Mouse (Mus musculus) lung, embryonic 16.5 days (tissue): ENCODE measurements around the gene Wwp2. TPM values are rescaled to one million over a fixed set of nuclear protein-coding genes. Genes with fewer than 3 reads are reported as not detected.

ENCODE experiments used
- ATAC-seq: fragments of 200-750 bp; cut with Nextera tagmentation; 2 replicates; pipeline ENCODE4 v1.8.0; 2017; ENCODE audit warnings: low read depth, mild to moderate bottlenecking, moderate library complexity
- H3K27ac ChIP-seq: fragments of 300-500 bp; sonication (generic); 2 replicates; pipeline ENCODE4 v1.5.1; 2014; ENCODE audit warnings: mild to moderate bottlenecking, control low read depth, low read length
- H3K27me3 ChIP-seq: fragments of 300-500 bp; sonication (generic); 2 replicates; pipeline ENCODE4 v1.6.1; 2014; ENCODE audit warnings: low read depth, low read length, mixed read lengths; ENCODE audit not compliant: control insufficient read depth, insufficient read depth
- H3K36me3 ChIP-seq: fragments of 300-500 bp; sonication (generic); 2 replicates; pipeline ENCODE4 v1.6.1; 2014; ENCODE audit warnings: low read length; ENCODE audit not compliant: control insufficient read depth, insufficient read depth
- H3K4me1 ChIP-seq: fragments of 300-500 bp; sonication (generic); replicated peaks from 2 replicates; pipeline ENCODE4 v1.6.1; 2014; ENCODE audit warnings: low read length, mixed read lengths; ENCODE audit not compliant: control insufficient read depth, insufficient read depth
- H3K4me2 ChIP-seq: fragments of 300-500 bp; sonication (generic); 2 replicates; pipeline ENCODE4 v1.6.1; 2014; ENCODE audit warnings: low read depth, low read length, control low read depth
- H3K4me3 ChIP-seq: fragments of 300-500 bp; sonication (generic); 2 replicates; pipeline ENCODE4 v1.5.1; 2014; ENCODE audit warnings: mild to moderate bottlenecking, low read length, control low read depth
- H3K9ac ChIP-seq: fragments of 300-500 bp; sonication (generic); 2 replicates; pipeline ENCODE4 v1.6.1; 2014; ENCODE audit warnings: low read length, control low read depth
- H3K9me3 ChIP-seq: fragments of 300-500 bp; sonication (generic); 2 replicates; pipeline ENCODE4 v1.6.1; 2016; ENCODE audit warnings: low read length; ENCODE audit not compliant: control insufficient read depth
- WGBS: fragments of 180-500 bp; shearing (Covaris S2); extraction: QIAGEN DNeasy Blood & Tissue Kit; methylation state at CpG from one replicate; pipeline ENCODE4 v1.1.7; 2014; 5-methylcytosine and 5-hydroxymethylcytosine counted together
- polyA plus RNA-seq: library from polyadenylated mRNA; unstranded; fragments of >200 nt; fragmentation: Nextera tagmentation; extraction: Ambion mirVana; gene quantifications from 2 replicates; pipeline ENCODE4 v1.2.1, GENCODE M21; 2015

The Wwp2 gene
- 60.5 and 64.6 TPM in 2 replicates for polyA plus RNA-seq

DNA sequence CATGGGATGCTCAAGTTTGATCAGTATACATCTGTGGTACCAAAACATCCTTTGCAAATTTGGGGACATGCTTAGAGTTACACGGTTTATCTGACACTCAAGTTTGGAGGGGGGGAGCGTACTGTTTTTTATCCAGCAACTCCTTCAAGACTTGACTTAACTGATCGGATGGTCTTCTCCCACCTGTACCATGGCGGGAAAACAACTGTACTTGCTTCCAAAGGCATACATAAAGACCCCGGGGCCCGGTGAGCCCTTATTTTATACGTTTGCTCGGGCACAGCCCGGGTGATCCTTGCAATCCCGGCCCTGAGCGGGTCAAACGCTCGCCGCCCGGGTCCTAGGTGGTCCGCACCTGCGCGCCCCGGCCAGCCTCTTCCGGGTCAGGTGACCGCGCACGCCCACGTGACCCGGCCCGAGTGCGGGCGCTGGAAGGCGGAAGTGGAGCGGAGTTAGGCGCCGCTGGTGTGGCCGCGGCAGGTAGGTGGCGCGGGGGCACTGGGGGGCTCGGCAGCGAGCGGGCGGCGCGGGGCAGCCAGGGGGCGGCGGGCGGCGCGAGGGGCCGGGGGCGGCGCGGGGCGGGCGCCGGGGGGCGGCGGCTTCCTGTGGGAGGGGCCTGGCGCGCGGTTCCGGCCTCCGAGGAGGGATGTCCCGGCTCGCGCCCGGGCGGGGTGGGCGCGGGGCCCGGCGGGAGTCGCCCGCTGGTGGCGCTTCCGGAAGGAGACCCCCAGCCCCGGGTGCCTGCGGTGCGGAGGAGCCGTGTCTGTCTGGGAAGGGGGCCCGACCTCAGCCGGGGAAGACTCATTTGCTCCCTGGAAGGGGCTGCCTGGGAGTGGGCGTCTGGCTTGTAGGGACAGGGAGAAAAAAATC is at the start of gene Wwp2:
Gene Wwp2, plus strand, starts transcription at position 404 of the 870 bp plus-strand sequence.
- peak; percentile 90 for ATAC-seq
- under 1% methylated on average over 58 of the region's 81 CpGs for WGBS
- H3K9ac ChIP-seq, result peak within 1 kb of the TSS; percentile 95
- peak within 1 kb of the TSS; percentile 87 for H3K4me2 ChIP-seq
- peaks cover 4% of the 10 kb centered on the region; the same call in 1 of the 2 replicates for H3K4me1 ChIP-seq
- peak within 1 kb of the TSS; percentile 93 for H3K4me3 ChIP-seq
- peak within 1 kb of the TSS; percentile 91 for H3K27ac ChIP-seq
- no peaks in the 10 kb centered on the region for H3K9me3 ChIP-seq
- no peaks in the 10 kb centered on the region for H3K36me3 ChIP-seq
- H3K27me3 ChIP-seq, result no peaks in the 10 kb centered on the region

DNA sequence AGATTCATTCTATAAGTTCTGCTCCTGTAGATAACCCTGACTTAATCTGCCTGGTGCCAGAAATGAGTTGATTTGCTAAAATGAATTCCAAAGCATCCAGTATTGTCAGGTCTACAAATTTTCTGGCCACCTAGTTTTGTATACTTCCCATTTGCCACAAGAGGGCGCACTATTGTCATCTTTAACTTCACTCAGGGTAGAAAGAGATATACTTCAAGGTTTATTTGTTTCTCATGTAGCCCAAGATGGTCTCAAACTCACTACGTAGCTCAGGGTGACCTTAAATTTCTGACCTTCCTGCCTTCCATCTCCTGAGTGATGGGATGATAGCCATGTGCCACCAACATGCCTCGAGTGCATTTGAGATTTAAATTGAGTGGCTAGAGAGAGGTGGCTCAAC is 49.5 kb upstream of the Wwp2 start:
- 21% methylated on average over 3 of the region's 3 CpGs for WGBS
- Histone ChIP-seq H3K36me3 (no peaks in the 10 kb centered on the region), H3K4me3 (no peak overlapping the region), H3K27ac (no peak overlapping the region), H3K9me3 (no peaks in the 10 kb centered on the region), H3K9ac (no peak overlapping the region), H3K4me2 (no peak overlapping the region), H3K4me1 (peaks cover 6% of the 10 kb centered on the region), H3K27me3 (no peaks in the 10 kb centered on the region)
- ATAC-seq, result no peak

DNA sequence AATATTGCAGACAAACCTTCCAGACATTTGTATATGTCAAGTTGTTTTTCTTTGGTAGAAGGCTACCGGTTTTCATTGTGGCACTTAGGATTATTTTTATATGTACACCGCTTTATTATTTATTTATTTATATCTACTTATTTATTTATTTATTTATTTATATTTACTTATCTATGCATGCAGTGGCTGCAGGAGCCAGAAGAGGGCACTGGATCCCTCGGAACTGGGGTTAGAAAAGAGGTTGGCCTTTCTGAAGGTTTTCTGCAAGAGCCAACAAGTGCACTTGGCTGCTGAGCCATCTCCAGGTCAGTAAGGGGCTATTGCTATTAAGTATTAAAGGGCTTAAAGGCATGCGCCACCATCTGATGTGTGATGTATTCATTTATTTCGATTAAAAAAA is 48.3 kb upstream of the Wwp2 start:
- no peak for ATAC-seq
- WGBS, result 60% methylated on average over 5 of the region's 5 CpGs
- H3K9me3 ChIP-seq, result no peaks in the 10 kb centered on the region
- no peaks in the 10 kb centered on the region for H3K27me3 ChIP-seq
- peaks cover 6% of the 10 kb centered on the region for H3K4me1 ChIP-seq
- H3K4me2 ChIP-seq, result no peak overlapping the region
- H3K36me3 ChIP-seq, result no peaks in the 10 kb centered on the region
- H3K27ac ChIP-seq, result no peak overlapping the region
- H3K4me3 ChIP-seq, result no peak overlapping the region
- H3K9ac ChIP-seq, result no peak overlapping the region

DNA sequence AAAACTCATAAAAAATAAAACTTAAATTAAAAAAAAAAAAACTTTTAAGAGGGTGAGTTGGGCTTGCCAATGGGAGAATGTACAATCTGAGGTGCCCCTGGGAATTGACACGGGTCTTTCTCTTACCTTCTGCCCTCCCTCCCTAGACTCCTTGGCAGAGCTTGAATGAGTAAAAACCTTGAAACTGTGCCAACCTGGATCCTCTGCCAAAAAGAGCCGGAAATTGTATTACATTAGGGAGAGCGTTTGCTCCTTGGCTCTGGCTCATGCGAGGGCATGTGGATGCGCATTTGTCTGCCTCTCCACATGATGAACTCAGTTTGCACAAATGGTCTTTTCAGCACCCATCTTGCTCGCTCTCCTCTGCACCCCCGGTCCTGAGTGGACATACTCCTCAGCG is 46.6 kb upstream of the Wwp2 start:
- no peak overlapping the region for H3K27ac ChIP-seq
- H3K4me3 ChIP-seq, result no peak overlapping the region
- H3K36me3 ChIP-seq, result no peaks in the 10 kb centered on the region
- peaks cover 6% of the 10 kb centered on the region for H3K4me1 ChIP-seq
- H3K27me3 ChIP-seq, result no peaks in the 10 kb centered on the region
- no peak overlapping the region for H3K9ac ChIP-seq
- 30% methylated on average over 8 of the region's 8 CpGs for WGBS
- no peak overlapping the region for H3K4me2 ChIP-seq
- no peaks in the 10 kb centered on the region for H3K9me3 ChIP-seq
- ATAC-seq, result peak; percentile 53

DNA sequence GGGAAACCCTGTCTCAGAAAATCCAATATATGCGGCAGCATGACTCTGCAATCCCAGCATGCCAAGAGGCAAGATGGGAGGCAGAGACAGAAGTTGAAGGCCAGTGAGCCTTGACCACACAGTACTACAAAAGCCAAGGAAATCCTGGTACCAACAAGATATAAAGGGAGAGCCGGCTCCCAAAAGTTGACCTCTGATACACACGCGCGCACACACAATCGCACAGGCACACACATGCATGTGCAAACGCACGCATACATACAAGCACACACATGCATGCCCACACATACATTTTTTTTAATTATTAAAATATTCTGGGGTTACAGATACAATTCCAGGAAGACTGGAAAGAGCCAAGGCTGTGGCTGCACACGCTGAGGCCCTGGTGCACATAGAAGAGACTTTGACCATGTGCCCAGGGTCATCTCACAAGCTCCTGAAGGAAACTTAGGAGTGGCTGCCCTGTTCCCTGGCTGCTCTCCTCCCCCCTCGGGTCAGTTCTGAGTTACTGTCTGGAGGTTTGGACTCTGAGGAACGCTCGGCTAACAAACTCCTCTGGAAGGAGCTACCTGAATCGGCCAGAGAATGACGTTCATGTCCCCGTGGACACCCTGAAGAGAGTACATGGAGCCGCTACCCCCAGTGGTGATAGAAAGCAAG is 45.6 kb upstream of the Wwp2 start:
- H3K36me3 ChIP-seq, result no peaks in the 10 kb centered on the region
- no peak overlapping the region for H3K9ac ChIP-seq
- H3K4me3 ChIP-seq, result no peak overlapping the region
- ATAC-seq, result no peak
- no peak overlapping the region for H3K27ac ChIP-seq
- H3K4me1 ChIP-seq, result peaks cover 6% of the 10 kb centered on the region
- no peak overlapping the region for H3K4me2 ChIP-seq
- H3K27me3 ChIP-seq, result no peaks in the 10 kb centered on the region
- no peaks in the 10 kb centered on the region for H3K9me3 ChIP-seq
- 91% methylated on average over 16 of the region's 16 CpGs for WGBS

DNA sequence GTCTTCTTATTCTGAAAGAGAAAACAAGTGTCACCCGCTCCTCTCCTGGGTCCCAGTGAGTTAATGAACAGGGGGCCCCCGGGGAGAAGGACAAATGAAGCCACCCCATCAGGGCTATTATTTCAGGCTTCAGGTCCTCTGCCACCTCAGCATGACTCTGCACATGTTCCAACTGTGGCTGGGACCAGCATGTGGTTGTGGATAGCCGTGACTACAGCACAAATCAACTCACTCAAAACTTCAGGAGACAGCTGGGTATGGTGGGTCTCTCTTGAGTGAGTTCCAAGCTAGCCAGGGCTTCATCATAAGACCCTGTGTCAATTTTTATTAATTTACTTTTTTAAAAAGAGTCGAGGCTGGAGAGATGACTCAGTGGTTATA is 45.0 kb upstream of the Wwp2 start:
- H3K27ac ChIP-seq, result no peak overlapping the region
- no peak overlapping the region for H3K4me2 ChIP-seq
- H3K27me3 ChIP-seq, result no peaks in the 10 kb centered on the region
- ATAC-seq, result no peak
- H3K4me1 ChIP-seq, result peaks cover 6% of the 10 kb centered on the region
- H3K9me3 ChIP-seq, result no peaks in the 10 kb centered on the region
- WGBS, result 70% methylated on average over 4 of the region's 4 CpGs
- no peak overlapping the region for H3K4me3 ChIP-seq
- no peak overlapping the region for H3K9ac ChIP-seq
- no peaks in the 10 kb centered on the region for H3K36me3 ChIP-seq

DNA sequence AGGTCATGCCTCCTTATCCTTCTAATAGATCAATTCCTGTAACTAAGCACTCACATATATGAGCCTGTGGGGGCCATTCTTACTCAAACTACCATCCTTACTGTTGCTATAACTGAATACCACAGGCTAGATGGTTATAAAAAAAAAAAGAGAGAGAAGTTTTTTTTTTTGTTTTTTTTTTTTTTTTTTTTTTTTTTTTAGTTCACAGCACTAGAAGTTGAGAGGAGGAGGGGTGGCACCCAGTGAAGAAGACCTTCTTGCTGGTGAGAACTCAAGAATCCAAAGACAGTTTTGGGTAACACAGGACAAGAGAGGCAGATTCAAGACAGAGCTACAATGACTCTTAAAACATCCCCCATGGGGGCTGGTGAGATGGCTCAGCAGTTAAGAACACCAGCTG is 40.8 kb upstream of the Wwp2 start:
- H3K4me1 ChIP-seq, result no peaks in the 10 kb centered on the region
- no peaks in the 10 kb centered on the region for H3K36me3 ChIP-seq
- H3K9me3 ChIP-seq, result no peaks in the 10 kb centered on the region
- no peak overlapping the region for H3K4me3 ChIP-seq
- H3K4me2 ChIP-seq, result no peak overlapping the region
- H3K9ac ChIP-seq, result no peak overlapping the region
- no peak for ATAC-seq
- no peak overlapping the region for H3K27ac ChIP-seq
- no peaks in the 10 kb centered on the region for H3K27me3 ChIP-seq

DNA sequence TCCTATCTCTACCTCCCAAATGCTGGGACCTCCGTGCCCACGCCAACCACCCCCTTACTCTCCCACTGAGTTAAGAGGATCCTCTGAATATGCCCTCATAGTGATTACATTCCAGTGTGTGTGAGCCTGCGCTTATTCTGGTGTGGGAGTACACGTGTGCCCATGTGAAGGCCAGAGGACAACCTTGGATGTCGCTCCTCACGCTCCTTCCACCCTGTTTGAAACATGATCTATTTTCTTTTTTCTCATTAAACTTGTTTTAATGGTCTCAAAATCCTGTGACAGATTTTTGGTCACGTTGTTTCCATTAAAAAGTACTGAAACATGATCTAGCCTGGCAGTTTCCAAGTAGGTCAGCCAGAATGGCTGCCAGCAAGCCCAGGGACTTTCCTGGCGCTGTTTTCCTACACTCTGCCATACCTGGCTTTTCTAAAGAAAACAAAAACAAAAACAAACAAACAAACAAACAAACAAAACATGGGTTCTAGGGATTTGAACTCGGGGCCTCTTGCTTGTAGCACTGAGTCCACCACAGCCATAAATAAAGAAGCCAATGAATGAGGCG is 40.0 kb upstream of the Wwp2 start:
- Histone ChIP-seq H3K9me3 (no peaks in the 10 kb centered on the region), H3K27me3 (no peaks in the 10 kb centered on the region), H3K27ac (no peak overlapping the region), H3K4me1 (no peaks in the 10 kb centered on the region), H3K36me3 (no peaks in the 10 kb centered on the region), H3K4me3 (no peak overlapping the region), H3K9ac (no peak overlapping the region), H3K4me2 (no peak overlapping the region)
- ATAC-seq, result no peak
- 81% methylated on average over 10 of the region's 10 CpGs for WGBS

DNA sequence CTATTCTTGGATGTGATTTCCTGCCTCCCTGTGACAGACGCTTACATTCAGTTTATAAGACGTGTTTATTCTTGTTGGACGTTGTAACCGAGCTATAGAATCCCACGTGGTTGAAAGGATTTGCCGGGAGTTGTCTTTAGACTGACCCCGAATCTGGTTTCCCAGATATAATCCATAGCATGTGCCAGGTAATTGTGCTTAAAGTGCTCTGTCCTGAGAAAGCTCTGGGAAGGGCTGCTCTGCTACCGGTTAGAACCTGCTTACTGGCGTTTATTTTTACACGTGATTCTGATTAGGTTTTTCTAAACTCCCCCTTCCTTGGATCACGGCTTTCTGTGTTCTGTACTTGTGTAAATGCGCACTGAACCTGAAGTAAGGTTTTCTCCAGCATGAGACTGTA is 38.5 kb upstream of the Wwp2 start:
- H3K27me3 ChIP-seq, result no peaks in the 10 kb centered on the region
- WGBS, result 39% methylated on average over 12 of the region's 12 CpGs
- ATAC-seq, result no peak
- H3K4me1 ChIP-seq, result peaks cover 3% of the 10 kb centered on the region; the same call in 1 of the 2 replicates
- H3K9me3 ChIP-seq, result no peaks in the 10 kb centered on the region
- H3K27ac ChIP-seq, result no peak overlapping the region
- H3K36me3 ChIP-seq, result no peaks in the 10 kb centered on the region
- H3K9ac ChIP-seq, result no peak overlapping the region
- no peak overlapping the region for H3K4me2 ChIP-seq
- no peak overlapping the region for H3K4me3 ChIP-seq
